Mouse (Mus musculus) cortical plate, adult 2 months (tissue): ENCODE results near the gene 1300017J02Rik. TPM values are rescaled to one million over a fixed set of nuclear protein-coding genes. Genes with fewer than 3 reads are reported as not detected.
A peak's percentile ranks its signal among the peaks of the same experiment; 100 is the strongest.
"Not testable (repeated sequence)": the region's sequence is repeated elsewhere in the genome, so short reads cannot be mapped to it uniquely, and the experiment has no call there.

Source experiments
- H3K27ac ChIP-seq: fragments of 200-500 bp; 2 replicates; pipeline ENCODE4 v1.5.1; 2012; ENCODE audit warnings: low read length, control low read depth, inconsistent platforms; ENCODE audit not compliant: insufficient read depth
- H3K4me1 ChIP-seq: fragments of 200-500 bp; 2 replicates; pipeline ENCODE4 v1.6.1; 2011; ENCODE audit warnings: low read length; ENCODE audit not compliant: control insufficient read depth, insufficient read depth
- H3K4me3 ChIP-seq: fragments of 200-500 bp; 2 replicates; pipeline ENCODE4 v1.5.1; 2011; ENCODE audit warnings: mild to moderate bottlenecking, low read length, control low read depth; ENCODE audit not compliant: insufficient read depth
- CTCF ChIP-seq: fragments of 200-500 bp; IDR thresholded peaks from 2 replicates; pipeline ENCODE4 v1.5.1; 2011; ENCODE audit warnings: mild to moderate bottlenecking, control low read depth, low read length; ENCODE audit not compliant: insufficient read depth; ENCODE audit errors: extremely low read depth
- POLR2A ChIP-seq: fragments of 200-500 bp; IDR thresholded peaks from 2 replicates; pipeline ENCODE4 v1.6.1; 2011; ENCODE audit warnings: mild to moderate bottlenecking, low read length, control low read depth; ENCODE audit not compliant: insufficient read depth; ENCODE audit errors: extremely low read depth
- polyA plus RNA-seq: library from polyadenylated mRNA; depleted of rRNA; stranded (reverse); fragments of >200 nt; gene quantifications from 2 replicates; pipeline ENCODE4 v1.2.3, GENCODE M21; 2012; rRNA removed

1300017J02Rik gene
- polyA plus RNA-seq, result 0.34 and 1.1 TPM in 2 replicates

DNA sequence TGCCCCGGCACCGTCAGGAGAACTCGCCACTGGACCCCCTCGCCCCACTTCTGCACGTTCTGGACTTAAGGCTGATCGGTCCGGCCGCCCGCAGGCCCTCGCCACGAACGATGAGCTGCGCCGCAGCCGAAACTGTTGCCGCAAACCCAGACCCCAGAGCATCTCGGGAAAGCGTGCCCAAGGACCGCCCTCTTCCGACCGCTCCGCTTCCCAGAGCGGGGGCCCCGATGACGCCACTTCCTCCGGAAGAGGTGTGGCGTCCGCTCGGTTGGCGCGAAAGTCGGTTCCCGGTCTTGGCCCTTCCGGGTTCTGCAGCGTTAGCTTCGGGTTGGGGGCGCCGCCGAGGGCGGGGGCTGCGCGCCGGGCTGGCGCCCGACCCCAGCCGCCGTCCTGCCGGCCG is at the start of gene 1300017J02Rik, which contains the start of gene Topbp1:
Gene 1300017J02Rik, minus strand, starts transcription at position 156 of the 400 bp plus-strand sequence.
Gene Topbp1, plus strand, starts transcription at position 289 of the 400 bp plus-strand sequence.
- H3K27ac ChIP-seq, result peak within 1 kb of the TSS; percentile 88
- H3K4me1 ChIP-seq, result peaks cover 2% of the 10 kb centered on the region
- TF ChIP-seq CTCF (no peak), POLR2A (peak; percentile 94)
- H3K4me3 ChIP-seq, result peak within 1 kb of the TSS; percentile 67

DNA sequence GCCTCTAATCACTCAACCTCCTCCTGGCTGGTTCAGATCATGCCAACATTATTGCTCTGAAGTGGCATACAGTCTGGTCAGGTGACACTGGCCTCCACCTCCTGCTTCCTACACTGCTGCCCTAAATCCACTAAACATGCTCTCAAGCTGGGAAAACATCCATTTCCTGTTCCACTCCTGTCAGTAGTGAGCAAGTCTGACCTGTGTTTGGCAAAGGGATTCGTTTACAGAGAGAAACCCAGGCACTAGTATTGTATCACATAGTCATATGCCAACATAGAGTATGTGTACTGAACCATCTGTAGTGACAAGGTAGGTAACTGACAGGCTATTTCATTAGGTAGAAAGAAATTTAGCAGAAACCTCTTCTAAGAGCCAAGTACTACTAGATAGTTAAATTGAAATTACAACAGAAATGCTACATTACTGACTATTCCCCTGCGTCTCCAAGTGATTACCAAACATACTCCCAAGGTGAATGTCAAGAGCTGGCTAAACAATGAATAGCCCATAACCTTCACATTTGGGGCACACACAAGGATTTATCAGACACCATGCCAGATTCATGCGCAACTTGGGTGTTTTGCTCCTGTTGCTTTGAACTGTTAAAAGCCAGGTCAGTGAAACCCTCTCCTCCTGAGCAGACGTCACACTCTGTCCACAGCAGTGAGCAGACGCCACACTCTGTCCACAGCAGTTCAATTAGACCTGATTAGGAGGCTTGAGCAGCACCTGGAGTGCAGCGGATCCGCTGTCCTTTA is 48.8 kb upstream of the 1300017J02Rik start:
- H3K27ac ChIP-seq, H3K4me1 ChIP-seq, H3K4me3 ChIP-seq: not testable (repeated sequence)

DNA sequence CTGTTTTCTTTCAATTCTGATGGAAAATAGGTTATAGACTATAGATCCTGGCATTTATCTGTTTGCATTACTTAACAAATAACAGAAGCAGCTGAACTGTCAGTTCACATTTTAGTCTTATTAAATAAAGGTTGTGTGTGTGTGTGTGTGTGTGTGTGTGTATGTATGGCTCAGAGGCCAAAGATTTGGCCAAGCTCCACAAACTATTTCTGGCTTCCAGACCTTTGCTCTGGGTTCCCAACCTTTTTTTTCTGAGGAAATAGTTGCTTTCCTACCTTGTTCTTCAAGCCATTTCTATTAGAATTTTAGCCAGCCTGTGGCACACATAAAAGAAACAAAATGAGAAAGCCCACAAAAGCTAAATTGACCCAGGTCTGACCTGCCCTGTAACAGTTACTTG is 43.9 kb upstream of the 1300017J02Rik start:
- Histone ChIP-seq H3K4me3 (no peak overlapping the region), H3K27ac (no peak overlapping the region), H3K4me1 (no peaks in the 10 kb centered on the region)
- TF ChIP-seq CTCF (no peak), POLR2A (no peak)

DNA sequence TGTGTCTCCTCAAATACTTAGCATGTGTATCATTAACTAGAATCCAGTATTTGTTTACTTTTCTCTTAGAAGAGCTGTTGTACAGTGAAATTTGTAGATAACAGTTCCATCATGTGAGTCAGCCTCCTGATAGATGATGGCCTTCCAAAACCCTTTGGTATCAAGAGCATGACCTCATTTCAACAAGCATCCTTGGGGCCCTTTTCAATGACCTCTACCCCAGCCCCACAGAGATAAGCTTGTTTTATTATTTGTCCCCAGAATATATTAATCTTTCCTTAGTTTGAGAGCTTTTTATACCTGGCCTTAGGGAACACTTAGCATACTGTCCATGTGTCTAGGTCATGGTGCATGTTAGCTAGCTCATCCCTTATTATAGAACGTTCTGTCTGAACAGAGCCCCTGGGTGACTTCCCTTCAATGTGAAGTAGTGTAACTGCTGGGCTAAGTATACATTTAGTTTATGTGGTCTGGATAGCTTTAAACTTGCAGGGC is 43.2 kb upstream of the 1300017J02Rik start:
- TF ChIP-seq POLR2A (no peak), CTCF (no peak)
- no peak overlapping the region for H3K27ac ChIP-seq
- H3K4me1 ChIP-seq, result no peaks in the 10 kb centered on the region
- no peak overlapping the region for H3K4me3 ChIP-seq

DNA sequence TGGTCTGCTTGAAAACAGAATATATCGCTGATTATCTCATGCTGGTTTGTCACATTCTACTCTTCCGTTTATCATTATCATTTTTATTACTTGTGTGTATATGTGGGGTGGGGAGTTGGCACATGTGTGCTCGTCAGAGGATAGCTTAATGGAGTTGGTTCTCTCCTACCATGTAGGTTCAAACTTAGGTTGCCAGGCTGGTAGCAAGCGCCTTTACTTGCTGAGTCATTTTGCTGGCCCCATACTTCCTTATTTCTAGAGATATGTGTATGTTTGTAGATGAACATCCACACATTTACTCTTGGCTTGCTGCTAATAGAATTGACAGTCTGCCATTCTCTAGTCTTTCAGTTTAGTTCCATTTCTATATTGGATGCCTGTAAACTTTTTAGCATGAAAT is 42.2 kb upstream of the 1300017J02Rik start:
- Histone ChIP-seq H3K4me3 (no peak overlapping the region), H3K27ac (no peak overlapping the region), H3K4me1 (no peaks in the 10 kb centered on the region)
- TF ChIP-seq CTCF (no peak), POLR2A (no peak)

DNA sequence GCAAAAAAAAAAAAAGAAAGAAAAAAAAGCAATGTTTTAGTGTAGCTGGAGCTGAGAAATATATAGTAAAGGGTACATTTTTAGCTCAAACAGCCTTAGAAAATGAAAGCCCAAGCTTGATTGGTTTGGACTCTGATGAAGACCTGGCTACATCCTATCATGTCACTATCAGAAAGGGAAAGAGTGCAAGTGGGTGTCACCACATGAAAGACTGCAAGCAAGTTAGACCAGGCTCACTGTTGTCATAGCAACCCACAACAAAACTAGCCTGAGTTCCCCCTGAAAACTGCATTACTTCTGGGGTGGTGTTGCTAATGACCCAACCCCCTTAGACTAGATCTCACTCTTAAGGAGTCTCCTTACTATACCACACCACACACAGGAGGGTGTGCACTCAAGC is 32.0 kb upstream of the 1300017J02Rik start:
- H3K4me3 ChIP-seq, result no peak overlapping the region
- peaks cover 8% of the 10 kb centered on the region for H3K4me1 ChIP-seq
- no peak for TF ChIP-seq CTCF
- TF ChIP-seq POLR2A, result no peak
- H3K27ac ChIP-seq, result no peak overlapping the region; the same call in 1 of the 2 replicates

DNA sequence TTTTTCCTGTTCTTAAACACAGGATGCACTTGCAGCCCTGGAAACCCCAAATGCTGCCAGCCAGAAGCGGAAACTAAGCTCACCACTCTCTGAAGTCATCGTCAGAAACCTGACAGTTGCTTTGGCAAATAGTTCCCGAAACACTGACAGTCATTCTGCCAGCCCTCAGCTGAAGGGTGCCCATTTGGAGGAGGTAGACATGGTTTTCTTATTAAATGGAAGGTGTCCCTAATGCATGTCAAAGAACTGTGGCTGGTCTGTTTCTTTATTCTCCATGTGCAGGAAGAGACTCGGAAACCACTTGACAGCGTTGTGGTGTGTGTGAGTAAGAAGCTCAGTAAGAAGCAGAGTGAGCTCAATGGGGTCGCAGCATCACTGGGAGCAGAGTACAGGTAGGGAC is 27.8 kb upstream of the 1300017J02Rik start:
- Histone ChIP-seq H3K27ac (no peak overlapping the region), H3K4me3 (no peak overlapping the region)
- TF ChIP-seq POLR2A (no peak), CTCF (no peak)

DNA sequence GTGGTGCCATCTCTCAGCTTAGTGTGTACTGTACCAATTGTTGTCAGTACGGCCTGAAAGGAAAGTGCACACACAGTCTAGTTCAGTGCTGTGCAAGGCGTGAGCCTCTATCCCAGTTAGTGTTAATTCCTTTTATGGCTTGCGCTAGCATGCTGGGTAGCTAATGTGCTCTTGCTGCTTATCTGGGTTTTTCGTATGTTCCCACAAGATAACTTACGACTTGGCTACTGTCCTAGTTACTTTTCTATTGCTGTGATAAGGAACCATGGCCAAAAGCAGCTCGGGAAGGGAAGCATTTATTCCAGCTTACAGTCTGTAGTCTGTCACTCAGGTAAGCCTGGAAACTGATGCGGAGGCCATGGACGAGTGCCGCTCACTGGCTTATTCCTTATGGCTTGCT is 21.6 kb upstream of the 1300017J02Rik start:
- TF ChIP-seq CTCF, result no peak
- TF ChIP-seq POLR2A, result no peak
- Histone ChIP-seq H3K4me1 (no peaks in the 10 kb centered on the region), H3K4me3 (no peak overlapping the region), H3K27ac (no peak overlapping the region)

More for the DNA sequence above, 27.8 kb upstream of the 1300017J02Rik start:
- peaks cover 8% of the 10 kb centered on the region for H3K4me1 ChIP-seq

DNA sequence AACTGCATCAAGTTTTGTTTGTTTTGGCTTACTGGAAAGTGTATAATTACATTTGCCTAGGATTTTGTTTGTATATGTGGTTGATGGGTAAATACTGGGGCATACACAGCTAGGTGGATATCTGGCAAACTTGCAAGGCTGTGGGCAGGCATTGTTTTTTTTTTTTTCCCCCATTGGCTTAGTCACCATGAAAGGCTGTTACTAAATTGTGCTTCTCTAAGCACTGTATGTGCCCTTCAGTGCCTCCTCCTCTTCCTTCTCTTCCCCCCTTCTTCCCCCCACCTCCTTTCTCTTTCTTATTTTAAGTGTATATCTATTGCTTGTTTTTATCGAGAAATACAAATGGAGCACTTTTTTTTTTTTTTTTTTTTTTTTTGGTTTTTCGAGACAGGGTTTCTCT is 19.8 kb upstream of the 1300017J02Rik start:
- no peak overlapping the region for H3K27ac ChIP-seq
- no peak overlapping the region for H3K4me3 ChIP-seq
- TF ChIP-seq POLR2A (no peak), CTCF (no peak)
- no peaks in the 10 kb centered on the region for H3K4me1 ChIP-seq

DNA sequence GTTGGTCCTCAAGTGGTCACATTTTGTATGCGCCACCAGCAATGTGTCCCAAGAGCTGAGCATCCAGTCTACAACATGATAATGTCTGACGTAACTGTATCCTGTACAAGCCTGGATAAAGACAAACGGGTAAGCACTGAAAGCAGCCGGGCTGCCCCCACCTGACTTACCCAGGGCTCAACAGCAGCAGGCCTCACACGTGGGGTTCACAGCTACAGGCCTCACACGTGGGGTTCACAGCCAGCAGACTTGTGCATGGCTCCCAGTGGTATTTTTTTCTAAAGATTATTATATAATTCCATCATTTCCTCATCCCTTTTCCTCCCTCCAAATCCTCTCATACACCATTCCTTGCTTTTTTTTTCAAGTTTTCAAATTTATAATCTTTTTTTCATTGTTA is 5.0 kb upstream of the 1300017J02Rik start:
- H3K4me1 ChIP-seq, result peaks cover 2% of the 10 kb centered on the region
- TF ChIP-seq CTCF (no peak), POLR2A (no peak)

More for the DNA sequence above, 5.0 kb upstream of the 1300017J02Rik start:
- Histone ChIP-seq H3K4me3 (no peak overlapping the region), H3K27ac (no peak overlapping the region)
